Mouse (Mus musculus) retina, postnatal 7 days (tissue): ENCODE results near the gene Olfr1431.
"Not testable (repeated sequence)": the region's sequence is repeated elsewhere in the genome, so short reads cannot be mapped to it uniquely, and the experiment has no call there.

ENCODE experiments used
- DNase-seq: peaks from one replicate; pipeline ENCODE4 v3.0.0-alpha.2; 2012; ENCODE audit warnings: low read depth, low spot score

The Olfr1431 gene

DNA sequence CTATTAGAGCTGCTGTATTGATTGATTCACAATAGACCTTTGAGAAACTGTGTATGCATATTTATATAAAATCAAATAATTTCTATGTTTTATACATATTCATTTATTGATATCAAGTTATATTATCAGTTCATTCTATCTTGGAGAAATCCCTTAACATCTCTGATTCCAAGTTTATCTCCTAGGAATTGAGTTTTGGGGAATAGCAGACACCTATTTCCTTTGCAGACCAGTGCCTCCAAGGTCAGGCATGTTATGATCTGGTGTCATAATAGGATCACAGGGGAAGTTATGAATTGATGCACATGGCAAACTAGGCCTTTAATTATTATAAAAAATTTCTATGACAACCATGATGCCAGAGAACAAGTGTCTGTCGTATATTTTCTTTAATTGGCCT is at the start of gene Olfr1431:
Gene Olfr1431, plus strand, starts transcription at position 301 of the 400 bp plus-strand sequence.
- DNase-seq, result no peak

DNA sequence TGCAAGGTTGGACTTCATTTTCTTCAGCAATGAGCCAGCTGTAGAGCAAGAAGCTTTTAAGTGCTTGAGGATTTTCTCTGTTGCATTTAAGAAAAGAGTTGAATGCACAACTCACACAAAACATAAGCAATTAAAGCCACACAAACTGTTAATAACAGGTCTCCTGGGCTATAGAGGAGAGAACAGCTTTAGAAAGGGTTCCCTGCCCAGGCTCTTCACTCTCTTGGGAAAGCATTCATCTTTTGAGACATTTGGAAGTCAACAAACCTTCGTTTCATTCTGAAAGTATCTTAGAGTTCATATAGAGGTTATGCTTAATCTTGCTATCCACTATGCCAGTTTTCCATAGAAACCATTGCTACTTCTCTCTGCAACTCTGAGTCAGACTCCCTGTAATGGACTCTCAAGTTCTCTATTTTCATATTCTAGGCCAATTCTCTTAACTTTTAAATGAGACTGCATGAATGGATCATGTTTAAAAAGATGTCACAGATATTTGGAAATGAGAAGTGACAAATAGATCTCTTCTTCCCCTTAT is 30.3 kb upstream of the Olfr1431 start, which contains the start of gene Olfr1555-ps1:
Gene Olfr1555-ps1, minus strand, starts transcription at position 51 of the 538 bp plus-strand sequence.
- DNase-seq, result not testable (repeated sequence)

DNA sequence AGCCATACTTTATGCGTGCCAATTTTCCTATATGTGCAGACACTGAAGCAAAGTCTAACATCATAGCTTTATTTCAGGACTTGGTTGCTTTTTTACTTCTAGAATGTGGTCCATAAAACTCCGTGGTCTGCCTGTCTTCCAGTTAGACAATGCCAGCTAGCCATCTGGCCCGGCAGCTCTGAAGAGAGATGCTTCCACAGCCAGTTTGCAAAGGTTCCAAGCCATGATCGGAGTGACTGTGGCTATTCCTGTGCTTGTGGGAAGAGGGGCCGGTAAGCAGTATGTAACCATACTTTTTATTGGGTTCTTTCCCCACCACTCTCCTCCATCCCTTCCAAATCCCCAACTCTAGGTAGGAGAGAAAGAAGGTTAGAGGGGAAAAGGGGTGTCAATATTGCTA is 25.0 kb upstream of the Olfr1431 start:
- DNase-seq, result not testable (repeated sequence)

DNA sequence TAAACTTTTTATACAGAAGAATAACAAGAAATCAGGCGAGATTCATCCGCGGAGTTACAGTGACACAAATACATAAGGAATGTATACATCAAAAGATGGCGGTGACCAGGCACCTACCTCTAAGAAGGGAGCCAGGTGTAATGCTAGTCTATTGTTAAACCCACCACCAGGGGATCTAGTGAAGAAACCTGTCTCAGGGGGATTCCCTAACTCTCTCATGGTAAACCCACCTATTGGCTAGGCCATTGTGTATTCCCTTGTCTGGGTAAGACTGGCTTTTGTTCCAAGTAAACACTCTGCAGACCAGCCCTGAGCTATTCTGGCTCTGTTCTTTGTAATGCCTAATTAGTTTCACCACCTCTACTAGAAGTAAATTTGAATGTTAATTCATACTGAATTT is 1.4 kb upstream of the Olfr1431 start:
- not testable (repeated sequence) for DNase-seq

DNA sequence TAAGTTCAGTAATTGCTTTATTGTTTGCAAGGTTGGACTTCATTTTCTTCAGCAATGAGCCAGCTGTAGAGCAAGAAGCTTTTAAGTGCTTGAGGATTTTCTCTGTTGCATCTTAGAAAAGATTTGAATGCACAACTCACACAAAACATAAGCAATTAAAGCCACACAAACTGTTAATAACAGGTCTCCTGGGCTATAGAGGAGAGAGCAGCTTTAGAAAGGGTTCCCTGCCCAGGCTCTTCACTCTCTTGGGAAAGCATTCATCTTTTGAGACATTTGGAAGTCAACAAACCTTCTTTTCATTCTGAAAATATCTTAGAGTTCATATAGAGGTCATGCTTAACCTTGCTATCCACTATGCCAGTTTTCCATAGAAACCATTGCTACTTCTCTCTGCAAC is 32.1 kb downstream of the Olfr1431 start, which contains the start of gene Olfr1432:
Gene Olfr1432, minus strand, starts transcription at position 101 of the 400 bp plus-strand sequence.
- not testable (repeated sequence) for DNase-seq

DNA sequence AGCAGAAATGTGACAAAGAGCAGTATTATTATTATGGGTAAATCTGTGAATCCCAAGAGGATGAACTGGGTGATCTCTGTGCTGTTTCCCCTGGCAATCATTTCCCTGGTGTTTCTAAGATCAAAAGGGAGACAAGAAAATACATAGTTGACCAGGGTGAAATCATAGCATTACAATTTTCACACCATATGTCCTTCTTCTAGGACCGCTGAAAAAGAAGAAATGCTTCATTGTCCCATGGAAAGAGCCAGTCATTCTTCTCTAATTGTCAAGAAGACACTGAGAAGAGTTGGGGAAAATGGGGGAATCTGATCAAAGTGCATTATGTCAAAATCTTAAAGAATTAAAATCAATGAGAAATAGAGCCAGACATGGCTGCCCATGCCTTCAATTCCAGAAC is 41.1 kb downstream of the Olfr1431 start, which contains the start of gene Olfr262:
Gene Olfr262, minus strand, starts transcription at position 101 of the 400 bp plus-strand sequence.
- no peak for DNase-seq

DNA sequence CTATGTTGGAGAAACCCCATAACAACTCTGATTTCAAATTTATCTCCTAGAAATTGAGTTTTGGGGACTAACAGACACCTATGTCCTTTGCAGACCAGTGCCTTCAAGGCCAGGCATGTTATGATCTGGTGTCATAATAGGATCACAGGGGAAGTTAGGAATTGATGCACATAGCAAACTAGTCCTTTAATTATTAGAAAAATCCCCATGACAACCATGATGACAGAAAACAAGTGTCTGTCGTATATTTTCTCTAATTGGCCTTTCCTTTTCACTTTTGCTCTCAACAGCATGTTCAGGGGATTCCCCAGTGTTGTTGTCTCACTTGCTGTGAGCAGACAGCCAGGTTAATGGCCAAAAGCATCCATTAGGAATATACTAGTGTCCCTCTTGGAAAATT is 60.3 kb downstream of the Olfr1431 start, which contains the start of gene Olfr235:
Gene Olfr235, plus strand, starts transcription at position 301 of the 400 bp plus-strand sequence.
- no peak for DNase-seq
